Mouse (Mus musculus) large intestine, adult 2 months (tissue): ENCODE results near the gene 1700014D04Rik. TPM values are rescaled to one million over a fixed set of nuclear protein-coding genes. Genes with fewer than 3 reads are reported as not detected.
"Not testable (repeated sequence)": the region's sequence is repeated elsewhere in the genome, so short reads cannot be mapped to it uniquely, and the experiment has no call there.

Experiments used
- DNase-seq: peaks from one replicate; pipeline ENCODE4 v3.0.0-alpha.2; 2012; ENCODE audit warnings: low read depth, low spot score
- WGBS: fragments of 180-500 bp; shearing (Covaris S2); methylation state at CpG from one replicate; pipeline ENCODE4 v1.1.7; 2018; 5-methylcytosine and 5-hydroxymethylcytosine counted together
- polyA plus RNA-seq: library from polyadenylated mRNA; depleted of rRNA; stranded (reverse); fragments of >200 nt; gene quantifications from 2 replicates; pipeline ENCODE4 v1.2.3, GENCODE M21; 2012

The 1700014D04Rik gene
- polyA plus RNA-seq, 1 experiment = not detected

DNA sequence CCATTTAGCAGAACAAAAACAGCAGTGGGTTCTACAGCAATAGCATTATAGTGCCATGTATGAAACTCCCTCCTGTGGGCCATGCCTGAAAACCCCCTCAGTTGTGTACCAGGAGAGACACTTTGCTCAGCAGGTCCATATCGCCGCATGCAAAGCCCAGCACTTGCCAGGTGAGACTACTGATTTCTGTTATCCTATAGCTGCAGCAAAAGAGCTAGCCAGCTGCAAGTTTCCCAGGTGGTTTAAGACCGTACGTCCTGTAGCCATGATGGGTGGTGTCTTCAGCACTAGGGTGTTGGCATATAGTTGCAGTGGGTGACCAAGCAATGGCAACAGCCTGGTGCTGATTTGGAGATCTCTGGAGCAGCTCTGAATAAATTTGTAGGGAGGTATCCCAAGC is 7.2 kb downstream of the 1700014D04Rik start:
- DNase-seq = no peak
- WGBS = 79% methylated on average over 4 of the region's 4 CpGs

DNA sequence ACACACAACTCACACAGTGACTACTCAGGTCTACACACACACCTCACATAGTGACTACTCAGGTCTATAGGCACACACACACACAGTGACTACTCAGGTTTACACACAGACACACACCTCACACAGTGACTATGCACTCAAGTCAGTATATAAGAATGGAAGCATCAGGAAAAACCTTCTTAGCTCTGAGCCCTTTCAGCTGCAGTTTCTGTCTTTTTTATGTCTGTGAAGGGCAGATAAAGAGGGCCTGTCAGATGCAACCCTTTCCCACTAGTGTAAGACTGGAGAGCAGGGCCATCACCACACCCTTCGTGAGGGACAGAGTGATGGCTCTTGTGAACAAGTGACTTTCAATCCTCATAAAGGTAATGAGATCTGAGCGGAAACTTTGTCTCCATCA is 8.1 kb downstream of the 1700014D04Rik start:
- no peak for DNase-seq
- WGBS = 90% methylated on average over 2 of the region's 2 CpGs

DNA sequence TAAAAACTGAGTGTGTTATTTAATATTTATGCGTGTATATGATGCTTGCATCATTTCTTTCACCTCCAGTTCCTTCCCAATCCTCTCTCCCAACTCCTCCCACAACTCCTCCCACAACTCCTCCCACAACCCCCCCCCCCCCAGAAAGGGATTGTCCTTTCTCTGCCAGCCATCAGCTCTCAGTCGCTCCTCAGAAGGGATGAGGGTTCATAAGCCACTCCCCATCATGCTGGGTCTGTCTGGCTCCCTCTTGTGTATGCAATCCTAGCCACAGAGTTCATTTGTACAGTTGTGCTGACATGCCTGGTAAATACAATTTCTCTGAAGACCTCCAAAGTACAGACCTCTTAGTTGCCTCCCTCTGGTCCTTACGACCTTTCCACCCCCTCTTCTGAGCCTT is 11.4 kb downstream of the 1700014D04Rik start:
- no peak for DNase-seq
- 21% methylated on average over 3 of the region's 3 CpGs for WGBS

DNA sequence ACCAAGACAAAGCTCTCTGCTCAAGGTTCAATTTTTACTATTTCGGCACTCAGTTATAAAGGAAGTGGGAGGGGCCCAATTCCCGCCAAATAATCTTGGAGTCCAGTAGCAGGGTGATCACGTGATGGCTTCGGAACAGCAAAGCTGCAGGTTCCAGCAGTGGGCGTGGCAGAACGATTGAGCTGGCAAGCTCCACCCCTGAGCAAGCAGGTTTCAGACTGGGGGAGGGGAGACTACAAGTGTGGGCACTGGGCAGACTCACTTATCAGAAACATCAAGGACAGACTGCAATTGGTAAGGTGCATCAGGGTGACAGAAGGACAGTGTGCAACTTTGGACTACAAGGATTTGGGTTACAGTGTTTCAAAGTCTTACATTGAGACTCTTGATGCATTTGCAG is 12.2 kb downstream of the 1700014D04Rik start:
- WGBS = 14% methylated on average over 6 of the region's 6 CpGs
- DNase-seq = not testable (repeated sequence)

DNA sequence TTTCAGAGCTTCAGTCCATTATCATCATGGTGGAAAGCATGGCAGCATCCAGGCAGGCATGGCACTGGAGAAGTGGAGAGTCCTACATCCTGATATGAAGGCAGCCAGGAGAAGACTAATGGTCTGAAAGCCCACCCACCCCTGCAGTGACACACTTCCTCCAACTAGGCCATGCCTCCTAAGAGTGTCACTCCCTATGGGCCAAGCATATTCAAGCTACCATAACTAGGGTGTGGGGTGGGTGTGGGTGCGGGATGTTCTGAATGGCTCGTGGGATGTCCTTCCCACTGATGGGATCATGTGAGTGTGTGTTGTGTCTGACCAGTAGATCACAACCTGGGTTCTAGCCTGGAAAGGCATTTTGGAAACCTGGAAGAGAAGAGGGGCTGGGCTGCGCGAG is 12.6 kb downstream of the 1700014D04Rik start:
- 30% methylated on average over 4 of the region's 4 CpGs for WGBS
- DNase-seq = no peak

DNA sequence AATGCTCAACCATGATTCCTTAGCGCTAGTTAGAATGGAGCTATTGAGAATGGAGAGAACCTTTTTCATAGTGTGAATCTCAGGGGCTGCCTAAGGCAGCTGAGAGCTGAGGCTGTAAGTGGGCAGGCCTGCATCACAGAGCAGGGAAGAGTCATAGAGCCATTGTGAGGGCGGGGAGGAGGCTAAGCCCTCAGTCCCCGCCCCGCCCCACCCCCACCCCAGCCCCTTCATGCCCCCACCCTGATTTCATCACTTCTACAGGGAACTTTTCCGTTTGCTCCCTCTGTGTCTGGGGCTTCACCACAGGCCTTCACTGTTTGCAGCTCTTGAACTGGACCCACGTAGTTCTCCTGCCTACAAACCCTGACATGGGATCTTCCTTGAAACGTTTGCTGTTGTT is 14.9 kb downstream of the 1700014D04Rik start, which contains the start of gene Spata31d1d:
Gene Spata31d1d (minus strand): TSS at position 101 of the 400 bp plus-strand sequence.
- DNase-seq = no peak
- 54% methylated on average over 7 of the region's 7 CpGs for WGBS

DNA sequence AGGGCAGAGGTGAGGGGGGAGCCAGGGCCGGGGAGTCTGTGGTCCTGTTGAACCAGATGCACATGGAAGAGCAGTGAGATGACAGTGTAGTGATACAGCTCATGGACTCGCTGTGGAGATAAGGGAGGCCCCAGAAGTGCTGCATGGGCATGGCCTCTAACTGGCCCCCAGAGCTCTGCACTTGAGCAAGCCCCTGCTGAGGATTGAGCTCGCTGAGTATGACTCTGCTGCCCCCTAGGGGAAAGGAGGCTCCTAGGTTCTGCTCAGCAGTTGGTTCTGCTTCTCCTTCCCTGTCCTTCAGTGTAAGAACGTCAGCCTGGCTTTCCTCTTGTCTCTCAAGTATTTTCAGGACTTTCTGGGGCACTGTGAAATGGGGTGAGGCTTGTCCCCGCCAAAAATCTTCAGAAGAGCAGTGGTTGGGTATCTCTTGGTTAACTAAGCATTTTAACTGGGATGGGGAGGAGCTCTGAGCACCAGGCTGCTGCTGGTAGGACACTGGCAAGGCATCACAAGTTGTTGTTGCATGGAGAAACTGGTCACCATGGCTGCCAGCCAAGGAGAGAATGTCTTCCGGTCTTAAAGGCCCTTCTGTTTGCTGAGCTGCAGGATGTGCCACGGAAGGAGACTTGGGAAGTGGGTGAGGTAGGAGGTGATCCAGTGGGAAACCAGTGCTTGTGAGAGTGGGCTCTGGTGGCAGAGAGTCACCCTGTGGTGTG is 18.0 kb downstream of the 1700014D04Rik start:
- WGBS = 12% methylated on average over 7 of the region's 7 CpGs

DNA sequence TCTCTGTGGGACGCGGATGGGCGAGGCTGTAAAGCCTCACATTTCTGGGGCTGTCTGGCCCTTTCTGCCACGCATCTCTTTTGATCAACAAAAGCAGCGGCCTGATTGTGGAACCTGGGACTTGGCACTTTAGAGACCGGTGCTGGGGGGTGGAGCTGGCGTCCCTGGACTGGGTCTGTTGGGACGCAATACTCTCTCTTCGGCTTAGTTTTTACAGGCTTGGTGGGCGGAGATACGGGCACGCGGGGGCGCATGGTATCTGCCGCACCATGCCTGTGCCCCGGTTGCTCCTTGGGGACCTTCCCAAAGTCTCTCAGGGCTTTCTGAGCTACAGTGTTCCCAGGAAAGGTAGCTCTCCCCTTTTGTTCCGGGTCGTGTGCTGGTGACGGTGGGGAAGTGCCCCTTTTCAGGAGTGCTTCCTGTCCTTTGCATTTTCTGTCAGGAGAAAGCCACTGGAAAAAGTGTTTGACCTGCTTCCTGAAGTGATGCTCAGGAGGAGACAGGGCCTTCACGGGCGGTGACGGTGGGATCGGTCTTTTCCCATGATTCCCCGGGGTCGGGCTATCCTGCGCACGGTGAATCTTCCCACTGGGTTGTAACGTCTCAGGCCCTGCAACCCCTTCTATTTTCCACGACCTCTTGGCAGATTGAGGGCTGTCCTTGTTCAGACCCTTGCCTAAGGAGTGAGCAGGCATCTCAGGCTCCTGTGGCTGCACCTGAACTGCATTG is 20.2 kb downstream of the 1700014D04Rik start:
- no peak for DNase-seq
- WGBS = 47% methylated on average over 29 of the region's 29 CpGs

More for the DNA sequence above, 18.0 kb downstream of the 1700014D04Rik start:
- peak; percentile 67 for DNase-seq

DNA sequence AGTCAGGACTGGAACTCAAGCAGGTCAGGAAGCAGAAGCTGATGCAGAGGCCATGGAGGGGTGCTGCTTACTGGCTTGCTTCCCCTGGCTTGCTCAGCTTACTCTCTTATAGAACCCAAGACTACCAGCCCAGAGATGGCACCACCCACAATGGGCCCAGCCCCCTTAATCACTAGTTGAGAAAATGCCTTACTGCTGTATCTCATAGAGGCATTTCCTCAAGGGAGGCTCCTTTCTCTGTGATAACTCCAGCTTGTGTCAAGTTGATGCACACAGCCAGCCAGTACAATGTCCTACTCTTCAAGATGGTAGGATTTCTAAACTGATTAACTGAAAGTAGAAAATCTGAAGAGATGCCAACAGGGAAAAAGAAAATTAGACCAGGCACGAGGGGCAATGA is 24.5 kb downstream of the 1700014D04Rik start:
- DNase-seq = not testable (repeated sequence)
- WGBS = 79% methylated on average over 1 of the region's 1 CpGs

DNA sequence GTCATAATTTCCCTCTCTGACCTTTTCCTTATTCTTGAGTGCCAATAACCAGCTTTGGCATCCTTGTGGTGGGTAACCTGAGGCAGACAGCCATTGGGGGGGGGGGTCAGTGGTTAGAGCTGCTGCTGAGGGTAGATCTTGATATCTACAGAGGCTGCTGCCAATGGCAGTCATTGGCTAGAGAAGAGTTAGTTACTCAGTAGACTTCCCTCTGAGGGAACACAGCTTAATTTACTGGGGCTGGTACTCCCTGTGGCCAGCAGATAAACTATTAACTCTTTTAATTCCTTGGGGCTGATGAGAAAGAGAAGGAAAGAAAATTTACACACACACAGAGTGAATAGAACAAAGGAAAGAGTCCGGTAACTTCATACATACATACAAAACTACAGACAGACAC is 27.1 kb downstream of the 1700014D04Rik start:
- WGBS = 79% methylated on average over 1 of the region's 1 CpGs
- DNase-seq = no peak

DNA sequence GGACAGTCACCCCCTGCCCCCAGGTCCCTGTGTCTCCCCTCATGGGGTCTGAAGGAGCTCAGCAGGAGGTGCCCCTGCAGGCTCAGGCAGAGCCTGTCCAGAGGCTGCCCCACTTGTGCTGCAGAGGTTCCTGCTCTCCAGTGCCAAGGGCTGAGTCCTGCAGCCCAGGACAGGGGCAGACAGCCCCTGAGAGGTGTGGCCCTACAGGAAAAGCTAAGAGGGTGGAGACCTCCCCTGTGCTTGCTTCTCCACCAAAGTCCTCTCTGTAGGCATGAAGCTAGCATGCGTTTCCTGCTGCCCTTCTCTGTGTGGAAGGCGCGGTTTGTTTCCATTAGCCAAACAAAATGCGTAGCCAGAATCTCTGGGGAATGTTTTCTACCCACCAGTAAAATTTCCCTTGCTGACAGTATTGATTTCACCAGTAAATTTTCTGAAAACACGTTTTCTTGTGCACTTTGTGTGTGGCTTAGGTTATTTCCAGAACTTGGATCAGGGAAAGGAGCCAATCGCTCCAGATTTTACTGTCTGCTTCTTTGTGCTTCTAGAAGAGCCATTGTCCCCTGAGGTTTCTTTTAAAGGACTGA is 27.6 kb downstream of the 1700014D04Rik start:
- WGBS = 19% methylated on average over 6 of the region's 6 CpGs
- peak; percentile 10 for DNase-seq

DNA sequence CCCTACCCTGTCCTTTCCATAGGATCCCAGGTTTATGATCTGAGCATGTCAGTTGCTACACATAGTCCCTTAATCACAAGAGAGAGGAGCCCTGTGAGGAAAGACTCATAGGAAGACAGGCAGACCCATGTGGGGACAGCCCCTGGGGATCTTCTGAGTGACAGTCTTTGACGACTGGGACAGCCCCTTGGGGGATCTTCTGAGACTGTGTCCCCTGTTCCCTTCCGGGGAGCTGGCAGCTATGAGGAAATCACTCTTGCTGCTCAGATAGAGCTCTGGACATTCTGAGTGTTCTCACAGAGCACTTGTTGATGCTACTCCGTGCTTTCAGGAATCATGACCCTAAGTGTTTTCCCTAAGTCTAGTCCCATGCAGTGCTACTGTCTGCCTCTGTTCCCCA is 32.8 kb downstream of the 1700014D04Rik start:
- no peak for DNase-seq
- 56% methylated on average over 3 of the region's 3 CpGs for WGBS

DNA sequence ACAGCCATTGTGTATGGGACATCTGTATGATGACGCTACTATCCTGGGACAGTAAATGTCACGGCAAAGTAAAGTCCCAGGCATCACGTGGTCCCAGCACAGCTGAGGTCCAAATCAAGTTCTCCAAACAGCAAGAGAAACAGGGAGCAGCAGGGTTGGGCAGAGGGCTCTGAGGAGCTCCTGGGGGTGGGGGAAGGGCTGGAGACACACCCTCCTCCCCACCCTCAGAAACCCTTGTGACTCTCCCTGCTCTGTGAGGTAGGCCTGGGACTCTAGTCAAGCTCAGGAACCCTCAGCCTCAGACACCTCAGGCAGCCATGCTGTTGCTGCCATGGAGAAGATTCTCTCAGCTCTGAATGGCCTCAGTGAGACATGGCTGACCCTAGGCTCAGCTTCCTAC is 34.6 kb downstream of the 1700014D04Rik start, which contains the start of gene Spata31d1b:
Gene Spata31d1b (plus strand): TSS at position 301 of the 400 bp plus-strand sequence.
- not testable (repeated sequence) for DNase-seq
- 60% methylated on average over 3 of the region's 3 CpGs for WGBS

DNA sequence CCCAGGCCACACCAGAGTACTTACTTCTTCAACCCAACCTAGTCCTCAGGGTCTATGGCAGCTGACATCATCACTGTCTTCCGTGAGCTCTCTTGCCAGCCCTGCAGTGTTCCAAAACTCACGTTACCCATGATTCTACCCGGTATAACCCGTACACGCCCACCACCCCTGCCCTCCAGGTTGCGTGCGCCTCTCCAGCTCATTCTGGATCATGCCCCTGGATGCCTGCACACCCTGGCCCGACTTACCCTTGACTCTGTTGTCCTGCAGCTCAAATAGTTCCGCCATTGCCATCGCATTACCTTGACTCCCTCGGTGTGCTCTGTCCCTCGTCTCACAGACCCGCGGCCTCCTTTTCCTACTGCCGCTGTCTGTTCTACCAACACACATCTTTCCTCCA is 36.3 kb downstream of the 1700014D04Rik start, which contains the start of gene Spata31d1a:
Gene Spata31d1a (minus strand): TSS at position 101 of the 400 bp plus-strand sequence.
- no peak for DNase-seq
- WGBS = 88% methylated on average over 15 of the region's 15 CpGs

DNA sequence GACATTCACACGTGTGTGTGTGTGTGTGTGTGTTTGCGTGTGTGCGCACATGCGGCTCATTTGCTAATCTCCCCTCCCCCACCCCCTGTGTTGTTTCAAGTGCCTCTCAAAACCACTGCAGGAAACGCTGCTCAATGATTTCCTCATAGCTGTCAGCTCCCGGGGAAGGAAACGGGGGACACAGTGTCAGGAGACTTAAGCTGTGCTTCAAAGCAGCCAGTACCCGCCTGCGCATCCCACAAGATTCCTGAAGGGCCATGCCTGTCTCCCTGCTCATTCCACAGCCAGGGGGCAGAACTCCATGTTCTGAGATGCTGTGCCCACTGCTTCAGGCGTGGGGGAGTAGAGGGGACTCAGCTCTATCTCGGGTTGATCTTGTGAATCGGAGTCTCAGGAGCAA is 42.0 kb downstream of the 1700014D04Rik start:
- DNase-seq = no peak
- WGBS = 58% methylated on average over 12 of the region's 12 CpGs

DNA sequence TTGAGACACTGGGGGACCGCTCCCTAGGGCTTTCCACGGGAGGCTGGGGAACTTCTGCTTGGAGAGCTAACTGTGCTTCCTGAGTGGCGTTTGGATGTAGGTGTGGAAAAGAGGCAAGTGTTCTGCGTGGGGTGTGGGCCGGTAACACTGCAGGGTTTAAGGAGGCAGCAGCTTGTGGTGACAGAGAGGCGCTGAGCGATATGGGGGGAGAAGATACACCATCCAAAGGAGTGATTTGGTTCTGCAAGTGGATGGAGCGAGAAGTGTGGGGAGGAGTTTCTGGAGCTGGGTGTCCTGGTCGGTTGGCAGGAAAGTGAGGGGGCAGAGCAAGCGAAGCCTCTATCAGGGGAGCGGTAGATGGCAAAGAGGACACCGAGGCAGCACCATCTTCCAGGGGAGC is 43.0 kb downstream of the 1700014D04Rik start:
- 85% methylated on average over 12 of the region's 12 CpGs for WGBS
- no peak for DNase-seq

DNA sequence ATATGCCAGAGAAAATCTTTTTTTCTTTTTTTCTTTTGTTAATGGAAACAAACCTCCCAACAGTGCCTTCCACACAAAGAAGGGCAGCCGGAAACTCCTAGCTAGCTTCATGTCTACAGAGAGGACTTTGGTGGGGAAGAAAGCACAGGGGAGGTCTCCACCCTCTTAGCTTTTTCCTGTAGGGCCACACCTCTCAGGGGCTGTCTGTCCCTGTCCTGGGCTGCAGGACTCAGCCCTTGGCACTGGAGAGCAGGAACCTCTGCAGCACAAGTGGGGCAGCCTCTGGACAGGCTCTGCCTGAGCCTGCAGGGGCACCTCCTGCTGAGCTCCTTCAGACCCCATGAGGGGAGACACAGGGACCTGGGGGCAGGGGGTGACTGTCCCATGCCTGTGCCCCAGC is 46.4 kb downstream of the 1700014D04Rik start:
- DNase-seq = not testable (repeated sequence)
- 62% methylated on average over 1 of the region's 1 CpGs for WGBS

DNA sequence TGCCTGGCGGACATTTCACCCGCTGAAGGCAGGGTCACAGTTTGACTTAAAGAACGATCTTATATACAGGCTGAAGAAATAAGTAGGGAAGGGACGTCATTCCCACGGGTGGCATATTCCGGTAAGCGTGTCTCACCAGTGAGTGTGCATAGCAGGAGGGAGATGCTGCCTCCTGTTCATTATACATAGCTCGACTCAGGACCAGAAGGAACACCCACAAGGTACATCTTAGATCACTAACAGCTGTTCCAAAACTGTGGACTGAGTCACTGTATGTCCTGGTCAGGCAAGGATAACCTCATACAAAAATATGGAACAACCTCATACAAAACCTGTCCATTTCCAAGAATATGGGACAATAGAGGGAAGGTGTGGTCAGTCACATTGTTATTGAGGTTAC is 47.4 kb downstream of the 1700014D04Rik start:
- WGBS = 93% methylated on average over 8 of the region's 8 CpGs
- DNase-seq = no peak

DNA sequence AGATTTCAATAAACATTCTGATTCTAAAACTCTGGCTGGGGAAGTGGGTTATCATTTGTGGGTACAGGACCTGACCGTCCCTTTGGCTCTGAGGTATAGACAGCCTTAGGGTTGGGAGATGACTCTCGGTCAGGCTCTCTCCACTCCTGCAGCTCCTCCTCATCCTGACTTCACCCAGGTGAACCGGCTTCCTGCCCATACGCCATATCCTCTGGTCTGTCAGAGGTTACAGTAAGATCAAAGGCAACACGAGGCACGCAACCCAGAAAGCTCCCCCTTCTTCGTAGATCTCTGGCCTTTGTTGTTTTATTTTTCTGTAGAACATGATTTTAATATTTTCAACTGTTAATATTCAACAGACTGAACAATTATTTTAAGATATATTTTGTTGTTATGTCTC is 50.8 kb downstream of the 1700014D04Rik start:
- 91% methylated on average over 7 of the region's 7 CpGs for WGBS

DNA sequence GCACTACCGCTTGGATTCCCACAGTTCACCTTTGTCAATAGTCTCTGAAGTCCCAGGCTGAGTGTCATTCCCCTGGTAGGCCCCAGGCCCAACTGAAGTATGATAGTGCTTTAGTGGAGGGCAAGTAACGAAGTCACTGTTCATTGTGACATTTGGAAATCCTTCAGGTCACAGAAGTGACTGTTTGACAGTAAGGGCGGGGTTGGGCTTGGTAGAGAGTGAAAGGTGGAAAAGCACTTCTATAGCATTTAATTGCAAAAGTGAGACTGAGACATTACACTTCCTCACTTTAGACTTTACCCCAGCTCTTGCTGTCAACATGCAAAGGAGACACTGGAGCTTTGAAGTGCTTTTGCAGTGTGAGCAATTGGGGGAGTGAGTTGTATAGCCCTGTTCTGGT is 52.5 kb downstream of the 1700014D04Rik start, which contains the start of gene 4921517D22Rik:
Gene 4921517D22Rik (minus strand): TSS at position 101 of the 400 bp plus-strand sequence.
- WGBS = 62% methylated on average over 3 of the region's 3 CpGs

More for the DNA sequence above, 50.8 kb downstream of the 1700014D04Rik start:
- DNase-seq = no peak

More for the DNA sequence above, 52.5 kb downstream of the 1700014D04Rik start, which contains the start of gene 4921517D22Rik:
- no peak for DNase-seq
